Mouse (Mus musculus) forebrain, postnatal 0 days (tissue): ENCODE measurements at regions not wholly inside any gene's neighbourhood (a gene's known extent, or its start where the extent isn't known, plus 50 kb on each side); places are given as distances from the start of the nearest gene placed in this dataset.

Source experiments
- ATAC-seq: fragments of 200-750 bp; cut with Nextera tagmentation; 2 replicates; pipeline ENCODE4 v1.8.0; 2017; ENCODE audit warnings: mild to moderate bottlenecking, moderate library complexity
- DNase-seq: peaks from one replicate; pipeline ENCODE4 v3.0.0-alpha.2; 2015
- H3K27ac ChIP-seq: fragments of 300-500 bp; sonication (generic); 2 replicates; pipeline ENCODE4 v1.5.1; 2014; ENCODE audit warnings: low read depth, mild to moderate bottlenecking, antibody characterized with exemption, low read length, moderate library complexity, mixed read lengths
- H3K27me3 ChIP-seq: fragments of 300-500 bp; sonication (generic); 2 replicates; pipeline ENCODE4 v1.6.1; 2014; ENCODE audit warnings: mild to moderate bottlenecking, low read length, mixed read lengths; ENCODE audit not compliant: insufficient read depth
- H3K36me3 ChIP-seq: fragments of 300-500 bp; sonication (generic); 2 replicates; pipeline ENCODE4 v1.6.1; 2014; ENCODE audit warnings: mild to moderate bottlenecking, moderate library complexity; ENCODE audit not compliant: insufficient read depth
- H3K4me1 ChIP-seq: fragments of 300-500 bp; sonication (generic); 2 replicates; pipeline ENCODE4 v1.6.1; 2014; ENCODE audit warnings: antibody characterized with exemption; ENCODE audit not compliant: insufficient read depth
- H3K4me2 ChIP-seq: fragments of 300-500 bp; sonication (generic); 2 replicates; pipeline ENCODE4 v1.6.1; 2014; ENCODE audit warnings: low read depth, mild to moderate bottlenecking, moderate library complexity
- H3K4me3 ChIP-seq: fragments of 300-500 bp; sonication (generic); 2 replicates; pipeline ENCODE4 v1.5.1; 2014; ENCODE audit warnings: low read depth, low read length, mixed read lengths
- H3K9ac ChIP-seq: fragments of 300-500 bp; sonication (generic); 2 replicates; pipeline ENCODE4 v1.6.1; 2014; ENCODE audit warnings: mild to moderate bottlenecking
- H3K9me3 ChIP-seq: fragments of 300-500 bp; sonication (generic); 2 replicates; pipeline ENCODE4 v1.6.1; 2016; ENCODE audit warnings: low read length
- CTCF ChIP-seq: sonication (generic); IDR thresholded peaks from 2 replicates; pipeline ENCODE4 v1.5.1; 2016; ENCODE audit warnings: antibody characterized with exemption, control low read depth, low read depth
- WGBS: fragments of 180-500 bp; shearing (Covaris S2); extraction: QIAGEN DNeasy Blood & Tissue Kit; methylation state at CpG from one replicate; pipeline ENCODE4 v1.1.7; 2014; 5-methylcytosine and 5-hydroxymethylcytosine counted together

GRCm38 (mm10) chr4:37647051-37647450, 695.5 kb upstream of the Lingo2 start:
- Histone ChIP-seq H3K27me3 (no peaks in the 10 kb centered on the region), H3K36me3 (no peaks in the 10 kb centered on the region), H3K4me1 (no peaks in the 10 kb centered on the region), H3K27ac (no peak overlapping the region), H3K4me3 (no peak overlapping the region), H3K9me3 (no peaks in the 10 kb centered on the region), H3K4me2 (no peak overlapping the region), H3K9ac (no peak overlapping the region)
- TF ChIP-seq CTCF = no peak
- WGBS = 11% methylated on average over 1 of the region's 1 CpGs
- ATAC-seq (no peak), DNase-seq (peak; percentile 6)
